8 mouse cellular contexts compared by ENCODE assay signal in the genomic region with DNA sequence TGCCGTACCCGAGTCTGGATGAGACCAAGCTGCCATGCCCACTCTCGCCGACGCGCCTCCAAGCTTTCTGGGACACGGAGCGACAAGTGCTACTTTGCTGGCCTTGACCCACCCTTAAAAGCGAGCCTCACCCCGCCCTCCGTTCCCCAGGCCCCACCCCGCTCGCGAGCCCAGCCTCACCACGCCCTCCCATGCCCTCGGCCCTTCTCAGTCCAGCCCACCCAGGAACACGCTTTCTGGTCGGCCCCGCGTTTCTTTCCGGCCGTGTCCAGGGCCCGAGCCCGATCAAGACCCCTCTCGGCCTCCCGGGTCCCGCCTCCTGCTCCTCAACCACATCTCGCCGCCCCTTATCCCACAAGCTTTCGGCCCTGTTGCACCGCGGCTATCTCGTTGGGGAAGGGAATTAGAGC. TPM values are rescaled to one million over a fixed set of nuclear protein-coding genes. Genes with fewer than 3 reads are reported as not detected.
DNase-seq lines count a peak whose midpoint lies in the region; ATAC-seq and TF ChIP-seq lines count a peak whose summit lies in the region.

No protein-coding gene starts in this region.

- peak overlapping the region; percentile 94 for H3K27ac ChIP-seq in intestine, postnatal 0 days (ENCODE audit: low read depth, low read length)
- H3K27ac ChIP-seq in liver, embryonic 11.5 days (ENCODE audit: low read depth, low read length), result peak overlapping the region; percentile 99

- H3K4me1 ChIP-seq in intestine, postnatal 0 days (replicated peaks; ENCODE audit: control insufficient read depth, insufficient read depth, low read length), result peaks cover 16% of the 10 kb centered on the region
- peaks cover 49% of the 10 kb centered on the region for H3K4me1 ChIP-seq in liver, embryonic 11.5 days (replicated peaks; ENCODE audit: control insufficient read depth, insufficient read depth, low read length)

- TF ChIP-seq CTCF in intestine, postnatal 0 days (IDR thresholded peaks at IDR 0.05; ENCODE audit: low read depth), result peak; percentile 35

- H3K27me3 ChIP-seq in intestine, postnatal 0 days (replicated peaks; ENCODE audit: control insufficient read depth, insufficient read depth, low read length), result no peaks in the 10 kb centered on the region
- no peaks in the 10 kb centered on the region for H3K27me3 ChIP-seq in liver, embryonic 11.5 days (replicated peaks; ENCODE audit: control insufficient read depth, insufficient read depth, low read length)

- peak overlapping the region; percentile 88 for H3K4me3 ChIP-seq in intestine, postnatal 0 days (ENCODE audit: low read depth, low read length)
- H3K4me3 ChIP-seq in liver, embryonic 11.5 days (ENCODE audit: low read depth, low read length), result peak overlapping the region; percentile 91

- H3K9me3 ChIP-seq in intestine, postnatal 0 days (ENCODE audit: control insufficient read depth), result no peaks in the 10 kb centered on the region
- no peaks in the 10 kb centered on the region for H3K9me3 ChIP-seq in liver, embryonic 11.5 days (ENCODE audit: control insufficient read depth, low read length)

- ATAC-seq in granulocyte monocyte progenitor cell, adult 5-6 weeks (replicated peaks; ENCODE audit: poor library complexity, severe bottlenecking), result peak; percentile 75
- peak; percentile 71 for ATAC-seq in intestine, postnatal 0 days
- ATAC-seq in liver, embryonic 11.5 days (replicated peaks; ENCODE audit: low FRiP score), result peak; percentile 85

- peak; percentile 56 to 72 for DNase-seq in cerebellum, postnatal 4 days (ENCODE audit: low spot score in 2 of 2)
- DNase-seq in cerebellum, adult 11-12 months, result no peak
- DNase-seq in embryo, embryonic 9.5 days (ENCODE audit: extremely low spot score), result peak; percentile 90
- peak; percentile 89 for DNase-seq in liver, embryonic 11.5 days (ENCODE audit: low spot score)
- DNase-seq in monocyte, adult 2 months (ENCODE audit: low read depth in 1 of 2, low spot score in 2 of 2), result peak; percentile 42 to 58
- DNase-seq in spleen, postnatal 4 days (ENCODE audit: low spot score in 2 of 2), result peak; percentile 92 to 94

- peaks cover 10% of the 10 kb centered on the region; the same call in 1 of the 2 replicates for H3K36me3 ChIP-seq in intestine, postnatal 0 days (ENCODE audit: control insufficient read depth, insufficient read depth)
- H3K36me3 ChIP-seq in liver, embryonic 11.5 days (ENCODE audit: control insufficient read depth, insufficient read depth, low read length), result peaks cover 9% of the 10 kb centered on the region

- WGBS in intestine, postnatal 0 days, result under 1% methylated on average over 33 of the region's 33 CpGs
- WGBS in liver, embryonic 11.5 days, result 1% methylated on average over 33 of the region's 33 CpGs

- peak overlapping the region; percentile 79 for H3K4me2 ChIP-seq in intestine, postnatal 0 days (replicated peaks; ENCODE audit: low read depth)
- H3K4me2 ChIP-seq in liver, embryonic 11.5 days, result peak overlapping the region; percentile 95

- H3K9ac ChIP-seq in intestine, postnatal 0 days (ENCODE audit: low read depth, low read length), result peak overlapping the region; percentile 83
- H3K9ac ChIP-seq in liver, embryonic 11.5 days (ENCODE audit: low read depth, low read length), result peak overlapping the region; percentile 97

RNA-seq across cellular contexts. Expression of gene Nfe2l1, which starts 0.4 kb away (rescaled TPM):
- 22.2 and 39.8 TPM in 2 replicates for total RNA-seq in granulocyte monocyte progenitor cell, adult 5-6 weeks (2014; fragmentation: Nextera tagmentation)
- 35.2 and 39.9 TPM in 2 replicates for total RNA-seq in granulocyte monocyte progenitor cell, adult 5-6 weeks (2017)
- polyA plus RNA-seq in intestine, postnatal 0 days (2015; fragmentation: Nextera tagmentation; extraction: Ambion mirVana), result 31.6 and 35.0 TPM in 2 replicates
- 27.6 and 28.9 TPM in 2 replicates for polyA plus RNA-seq in liver, embryonic 11.5 days (2014; fragmentation: Nextera tagmentation; extraction: Ambion mirVana)

RNA-seq across cellular contexts. Expression of gene Copz2, which starts 20.3 kb away (rescaled TPM):
- 1.4 and 7.4 TPM in 2 replicates for total RNA-seq in granulocyte monocyte progenitor cell, adult 5-6 weeks (2014; fragmentation: Nextera tagmentation)
- 3.9 and 4.4 TPM in 2 replicates for total RNA-seq in granulocyte monocyte progenitor cell, adult 5-6 weeks (2017)
- 46.8 and 47.6 TPM in 2 replicates for polyA plus RNA-seq in intestine, postnatal 0 days (2015; fragmentation: Nextera tagmentation; extraction: Ambion mirVana)
- 33.6 and 41.2 TPM in 2 replicates for polyA plus RNA-seq in liver, embryonic 11.5 days (2014; fragmentation: Nextera tagmentation; extraction: Ambion mirVana)

RNA-seq across cellular contexts. Expression of gene Cbx1, which starts 40.5 kb away (rescaled TPM):
- total RNA-seq in granulocyte monocyte progenitor cell, adult 5-6 weeks (2014; fragmentation: Nextera tagmentation), result 56.0 and 60.6 TPM in 2 replicates
- total RNA-seq in granulocyte monocyte progenitor cell, adult 5-6 weeks (2017), result 78.9 and 79.8 TPM in 2 replicates
- 39.3 and 41.6 TPM in 2 replicates for polyA plus RNA-seq in intestine, postnatal 0 days (2015; fragmentation: Nextera tagmentation; extraction: Ambion mirVana)
- polyA plus RNA-seq in liver, embryonic 11.5 days (2014; fragmentation: Nextera tagmentation; extraction: Ambion mirVana), result 76.7 and 82.0 TPM in 2 replicates

RNA-seq across cellular contexts. Expression of gene Snx11, which starts 52.0 kb away (rescaled TPM):
- 20.6 and 29.3 TPM in 2 replicates for total RNA-seq in granulocyte monocyte progenitor cell, adult 5-6 weeks (2014; fragmentation: Nextera tagmentation)
- 13.5 and 17.7 TPM in 2 replicates for total RNA-seq in granulocyte monocyte progenitor cell, adult 5-6 weeks (2017)
- 12.0 and 15.0 TPM in 2 replicates for polyA plus RNA-seq in intestine, postnatal 0 days (2015; fragmentation: Nextera tagmentation; extraction: Ambion mirVana)
- 10.5 and 12.0 TPM in 2 replicates for polyA plus RNA-seq in liver, embryonic 11.5 days (2014; fragmentation: Nextera tagmentation; extraction: Ambion mirVana)
